Mouse (Mus musculus) spleen, postnatal 4 days (tissue): ENCODE measurements around the gene Smox.

ENCODE experiments used
- DNase-seq, 2 experiments: peaks; one replicate each; pipeline ENCODE4 v3.0.0; 2022; ENCODE audit warnings: low spot score in 2 of 2

Smox gene

GRCm38 (mm10) chr2:131514055-131514621 is 22.8 kb downstream of the Smox start:
- DNase-seq: no peak

- no peak for DNase-seq
These were observed 26.3 kb downstream of the Smox start for GRCm38 (mm10) chr2:131517550-131517949.

- DNase-seq: no peak
These were observed 27.5 kb downstream of the Smox start for GRCm38 (mm10) chr2:131518790-131519189.

DNA sequence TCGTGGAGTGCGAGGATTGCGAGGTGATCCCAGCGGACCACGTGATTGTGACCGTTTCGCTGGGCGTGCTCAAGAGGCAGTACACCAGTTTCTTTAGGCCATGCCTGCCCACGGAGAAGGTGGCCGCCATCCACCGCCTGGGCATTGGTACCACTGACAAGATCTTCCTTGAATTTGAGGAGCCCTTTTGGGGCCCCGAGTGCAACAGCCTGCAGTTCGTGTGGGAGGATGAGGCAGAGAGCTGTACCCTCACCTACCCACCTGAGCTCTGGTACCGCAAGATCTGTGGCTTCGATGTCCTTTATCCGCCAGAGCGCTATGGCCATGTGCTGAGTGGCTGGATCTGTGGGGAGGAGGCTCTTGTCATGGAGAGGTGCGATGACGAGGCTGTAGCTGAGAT is 29.4 kb downstream of the Smox start:
- DNase-seq: no peak

DNA sequence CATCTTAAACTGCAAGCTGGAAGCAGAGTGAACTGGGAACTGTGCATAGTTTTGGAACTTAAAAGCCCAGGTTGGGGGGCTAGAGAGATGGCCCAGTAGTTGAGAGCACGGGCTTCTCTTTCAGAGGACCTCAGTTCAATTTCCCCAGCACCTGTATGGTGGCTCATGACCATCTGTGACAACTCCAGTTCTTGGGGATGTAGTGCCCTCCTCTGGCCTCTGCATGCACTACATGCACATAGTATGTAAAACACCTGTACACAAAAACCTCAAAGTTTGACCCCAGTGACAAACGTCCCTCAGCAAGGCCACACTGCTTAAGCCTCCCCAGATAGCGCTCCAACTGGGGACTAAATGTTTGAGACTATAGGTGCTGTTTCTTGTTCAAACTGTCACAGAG is 35.8 kb downstream of the Smox start:
- DNase-seq: peak; percentile 60 to 81

DNA sequence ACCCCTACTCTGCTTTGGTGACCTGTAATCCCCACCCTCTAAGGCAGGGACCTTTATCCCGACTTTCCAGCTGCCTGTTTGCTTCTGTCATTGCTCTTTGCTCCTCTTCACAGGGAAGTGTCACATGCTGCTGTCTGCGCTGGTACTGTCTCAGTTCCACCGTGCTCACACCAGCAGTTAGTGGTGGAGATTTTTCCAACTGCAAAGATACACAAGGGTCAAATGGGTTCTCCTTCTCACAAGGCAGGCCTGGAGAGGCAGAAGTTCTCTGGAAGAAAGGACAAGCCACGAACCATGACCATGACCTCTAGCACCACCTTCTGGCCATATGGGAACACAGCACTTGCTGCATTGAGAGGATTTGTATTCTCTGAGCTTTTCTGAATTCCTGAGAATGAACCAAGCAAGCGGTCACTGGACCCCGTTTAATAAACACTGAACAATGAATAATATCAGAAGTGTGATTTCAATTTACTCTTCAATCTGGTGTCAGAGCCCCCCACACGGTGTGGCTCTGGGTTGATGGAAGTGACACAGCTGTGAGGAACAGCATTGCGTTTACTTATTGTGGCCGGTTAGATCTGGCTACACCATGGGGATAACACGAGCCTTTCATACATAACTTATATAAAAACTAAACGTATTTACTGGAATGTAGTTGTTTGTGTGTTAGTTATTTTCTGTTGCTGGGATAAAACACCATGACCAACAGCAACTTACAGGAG is 38.8 kb downstream of the Smox start:
- DNase-seq: peak; percentile 59 to 77

- peak; percentile 56 to 82 for DNase-seq
These were observed 39.3 kb downstream of the Smox start for GRCm38 (mm10) chr2:131530623-131531008.

- DNase-seq: no peak
These were observed 40.0 kb downstream of the Smox start for GRCm38 (mm10) chr2:131531271-131531670.

GRCm38 (mm10) chr2:131535168-131535567 is 43.9 kb downstream of the Smox start:
- no peak for DNase-seq

DNA sequence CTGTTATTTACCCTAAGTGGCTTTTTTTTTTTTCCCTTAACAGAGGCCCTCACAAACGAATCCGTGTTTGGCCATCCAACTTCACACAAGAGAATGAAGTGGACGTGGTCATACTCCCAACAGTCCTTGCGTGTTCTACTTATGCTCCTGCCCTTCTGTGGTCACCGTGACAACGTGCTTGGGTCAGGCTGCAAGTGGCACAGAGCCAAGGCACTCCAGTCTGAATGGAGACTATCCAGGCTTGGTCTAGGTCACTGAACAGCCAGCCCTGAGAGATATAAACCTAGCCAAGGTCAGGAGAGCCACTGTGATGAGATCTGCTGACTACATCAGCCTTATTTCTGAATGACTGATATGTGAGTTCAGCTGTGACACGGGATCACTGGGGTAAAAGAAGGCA is 47.0 kb downstream of the Smox start:
- DNase-seq: no peak

- no peak for DNase-seq
These were observed 48.5 kb downstream of the Smox start for GRCm38 (mm10) chr2:131539780-131540179.

DNA sequence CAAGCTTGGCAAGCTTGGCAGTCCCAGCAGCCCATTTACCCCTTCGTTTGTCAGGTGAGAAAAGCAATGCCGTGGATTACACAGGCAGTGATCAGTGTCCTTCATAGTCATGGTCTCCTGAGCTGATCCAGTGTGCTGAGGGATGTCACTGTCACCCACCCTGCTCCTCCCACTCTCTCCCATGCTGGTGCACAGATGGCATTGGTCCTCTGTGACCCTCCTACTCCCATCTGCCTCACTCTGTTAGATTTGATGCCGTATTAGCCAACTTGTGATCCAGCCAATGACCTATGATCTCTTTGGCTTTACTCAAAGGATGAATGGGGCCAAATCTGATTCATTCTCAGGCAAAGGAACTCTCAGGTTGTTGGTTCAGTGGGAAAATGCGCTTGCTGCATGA is 50.4 kb downstream of the Smox start:
- DNase-seq: no peak

GRCm38 (mm10) chr2:131542531-131542930 is 51.2 kb downstream of the Smox start:
- no peak for DNase-seq

- peak; percentile 35 to 76 for DNase-seq
These were observed 54.4 kb downstream of the Smox start for GRCm38 (mm10) chr2:131545386-131546307.

DNA sequence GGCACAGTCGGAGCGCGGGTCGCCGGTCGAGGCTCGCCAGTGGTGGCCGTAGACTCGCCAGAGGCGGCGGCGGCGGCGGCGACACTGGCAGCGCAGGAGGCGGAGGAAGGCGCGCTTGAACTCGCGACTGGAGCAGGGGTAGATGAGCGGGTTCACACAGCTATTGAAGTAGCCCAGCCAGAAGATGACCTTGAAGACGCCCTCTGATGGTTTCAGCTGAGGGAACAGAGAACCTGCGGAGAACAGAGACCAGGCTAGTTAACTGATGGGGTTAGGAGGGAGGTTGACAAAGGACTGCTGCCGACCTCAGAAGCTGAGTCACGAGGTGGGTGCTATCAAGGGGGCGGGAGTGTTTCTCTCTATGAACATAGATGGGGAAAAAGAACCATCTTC is 55.0 kb downstream of the Smox start:
- DNase-seq: no peak

- no peak for DNase-seq
These were observed 55.6 kb downstream of the Smox start for GRCm38 (mm10) chr2:131546745-131547408.

- no peak for DNase-seq
These were observed 57.0 kb downstream of the Smox start for GRCm38 (mm10) chr2:131548330-131548729.

DNA sequence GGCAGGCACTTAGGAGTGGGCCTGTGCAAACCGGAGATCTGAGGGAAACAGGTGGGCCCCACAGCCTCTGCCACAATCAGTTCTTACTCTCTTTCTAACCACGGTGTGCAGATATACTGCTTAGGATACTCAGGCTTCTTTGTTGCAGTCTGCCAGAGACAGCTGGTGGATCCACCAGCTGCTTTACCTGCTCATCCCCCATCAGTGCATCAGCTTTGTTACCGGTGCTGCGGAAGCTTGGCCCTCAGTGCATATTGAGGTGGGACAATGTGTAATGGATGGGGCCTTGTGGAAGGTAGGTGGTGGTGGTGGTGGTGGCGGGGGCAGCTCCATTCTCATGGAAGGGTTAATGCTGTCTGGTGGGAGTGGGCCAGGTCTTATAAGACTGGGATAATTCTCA is 57.8 kb downstream of the Smox start:
- no peak for DNase-seq

DNA sequence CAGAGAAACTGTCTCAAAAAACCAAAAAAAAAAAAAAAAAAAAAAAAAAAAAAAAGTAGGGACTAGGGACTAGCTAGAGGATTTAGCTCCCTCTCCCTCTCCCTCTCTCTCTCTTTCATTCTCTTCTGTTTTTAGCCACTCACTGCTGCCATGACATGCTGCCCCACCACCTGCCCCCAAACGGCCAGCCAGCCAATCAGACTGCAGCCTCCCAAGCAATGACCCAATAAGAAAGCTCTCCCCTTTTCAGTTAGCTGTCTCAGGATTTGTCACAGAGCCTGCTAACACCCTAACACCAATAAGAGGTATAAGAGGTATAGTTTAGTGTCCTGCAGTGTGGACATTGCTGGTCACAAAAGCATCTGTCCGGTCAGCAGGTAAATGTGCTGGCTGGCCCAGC is 59.2 kb downstream of the Smox start:
- no peak for DNase-seq

DNA sequence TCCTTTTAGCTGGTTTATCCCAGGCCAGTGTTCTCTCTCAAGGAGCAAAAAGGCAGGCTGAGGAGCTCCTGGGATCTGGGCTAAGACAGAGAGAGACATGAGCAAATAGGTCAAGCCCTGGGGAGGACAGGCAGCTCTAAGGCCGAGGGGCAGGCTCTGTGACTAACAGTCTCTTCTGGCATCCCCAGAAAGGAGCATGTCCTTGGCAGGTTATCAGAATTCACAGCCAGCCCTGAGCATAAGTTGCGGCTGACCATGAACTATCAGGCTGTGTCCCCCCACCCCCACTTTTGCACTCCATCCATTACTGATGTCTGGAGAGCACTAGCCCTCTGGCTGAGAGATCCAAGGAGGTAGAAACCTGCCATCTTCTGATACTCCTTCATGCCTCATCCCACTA is 59.6 kb downstream of the Smox start:
- no peak for DNase-seq

DNA sequence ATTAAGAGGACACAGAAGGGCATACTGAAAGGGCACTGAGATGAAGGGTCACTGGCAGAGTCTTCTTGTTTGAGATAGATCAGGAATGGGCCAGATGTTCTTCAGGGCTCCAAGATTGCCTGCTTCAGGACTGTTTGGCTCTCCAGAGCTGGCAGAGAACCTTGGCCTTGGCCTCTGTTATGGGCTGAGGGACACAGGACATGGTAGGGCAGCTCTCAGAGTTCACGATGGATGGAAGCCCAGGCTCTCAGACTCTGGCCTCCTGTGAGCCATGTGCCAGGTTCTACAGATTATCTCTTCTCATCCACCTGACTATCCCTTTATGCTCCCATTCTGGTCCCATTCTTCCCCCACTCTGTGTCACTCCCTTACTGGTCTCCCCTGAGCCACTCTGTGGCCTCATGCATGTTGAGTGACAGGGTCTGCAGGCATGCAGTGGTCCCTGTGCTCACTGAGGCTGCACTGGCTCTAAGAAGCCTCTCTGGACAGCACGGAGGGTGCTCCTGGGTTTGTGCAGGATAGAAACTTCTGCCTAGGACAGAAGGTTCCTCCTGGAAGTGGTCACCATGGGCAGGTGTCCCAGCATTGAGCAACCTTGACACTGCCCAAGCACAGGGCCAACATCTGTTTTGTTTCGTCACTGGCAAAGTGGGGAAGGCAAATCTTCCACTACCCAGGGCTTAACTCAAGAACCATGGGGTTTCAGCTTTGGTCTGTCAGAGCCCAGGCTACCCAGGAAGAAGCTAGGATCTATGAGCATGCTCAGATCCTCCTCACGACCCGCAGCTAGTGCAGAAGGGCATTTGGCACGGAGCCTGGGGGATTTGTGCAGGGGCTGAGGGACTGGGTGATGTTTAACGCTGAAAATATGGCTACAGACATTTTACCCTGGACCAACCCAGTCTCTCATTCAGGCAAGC is 60.7 kb downstream of the Smox start:
- DNase-seq: no peak
